Mouse (Mus musculus): ENCODE data around the gene Gm42688.

- TF ChIP-seq CTCF (IDR thresholded peaks at IDR 0.05; ENCODE audit: control insufficient read depth, insufficient read depth, insufficient replicate concordance, low read depth, low read length) (no peak), POLR2A (IDR thresholded peaks at IDR 0.05; ENCODE audit: control insufficient read depth, low read depth, low read length) (no peak)
These were observed 1.8 kb downstream of the Gm42688 start for GRCm38 (mm10) chr6:83103130-83103650.
